Comparison of ENCODE assay signal across 16 mouse cellular contexts in genomic region chr5:122288147-122288811, GRCm38 (mm10). TPM values are rescaled to one million over a fixed set of nuclear protein-coding genes. Genes with fewer than 3 reads are reported as not detected.
A peak's percentile ranks its signal among the peaks of the same experiment; 100 is the strongest.
DNase-seq lines count a peak whose midpoint lies in the region; ATAC-seq and TF ChIP-seq lines count a peak whose summit lies in the region.
"Had no signal": no experiment of that assay in that cellular context is flagged by ENCODE, and none has a peak within 500 bp of the region (broad histone marks: within the 10 kb centered on the region; RNA-seq: fewer than 3 reads in every experiment).

No protein-coding gene starts in this region.

- no peaks in the 10 kb centered on the region for H3K9me3 ChIP-seq in heart, embryonic 11.5 days (replicated peaks; ENCODE audit: control insufficient read depth, low read length)
- peaks cover 2% of the 10 kb centered on the region; the same call in 1 of the 2 replicates for H3K9me3 ChIP-seq in embryonic facial prominence, embryonic 10.5 days
- H3K9me3 ChIP-seq: G1E; hindbrain, embryonic 12.5 days; liver, embryonic 12.5 days had no signal

- WGBS in heart, adult 2 months, result 23% methylated on average over 4 of the region's 4 CpGs
- 81% methylated on average over 4 of the region's 4 CpGs for WGBS in heart, embryonic 11.5 days (ENCODE audit: insufficient replicate concordance)
- 94% methylated on average over 4 of the region's 4 CpGs for WGBS in embryonic facial prominence, embryonic 10.5 days

- H3K27me3 ChIP-seq in heart, adult 2 months (ENCODE audit: control insufficient read depth, insufficient read depth, low read length), result no peaks in the 10 kb centered on the region
- H3K27me3 ChIP-seq in heart, embryonic 11.5 days (ENCODE audit: control insufficient read depth, insufficient read depth, low read length), result no peaks in the 10 kb centered on the region
- H3K27me3 ChIP-seq in embryonic facial prominence, embryonic 10.5 days (replicated peaks; ENCODE audit: low read depth, poor library complexity, severe bottlenecking), result no peaks in the 10 kb centered on the region
- H3K27me3 ChIP-seq: hindbrain, embryonic 12.5 days; liver, embryonic 12.5 days had no signal

- no peak for TF ChIP-seq EP300 in heart, adult 2 months (IDR thresholded peaks at IDR 0.05; ENCODE audit: insufficient read depth, low read depth, low read length)

- peaks cover 23% of the 10 kb centered on the region for H3K4me1 ChIP-seq in heart, adult 2 months (ENCODE audit: control insufficient read depth, insufficient read depth, low read length)
- H3K4me1 ChIP-seq in heart, embryonic 11.5 days (ENCODE audit: control insufficient read depth, insufficient read depth, low read length), result peaks cover 41% of the 10 kb centered on the region
- peaks cover 8% of the 10 kb centered on the region; the same call in 1 of the 2 replicates for H3K4me1 ChIP-seq in embryonic fibroblast, embryonic 13.5 days (ENCODE audit: control insufficient read depth, insufficient read depth, low read length)
- H3K4me1 ChIP-seq in embryonic facial prominence, embryonic 10.5 days, result peaks cover 37% of the 10 kb centered on the region

- H3K9ac ChIP-seq in heart, adult 2 months (ENCODE audit: low read depth, low read length), result no peak overlapping the region
- H3K9ac ChIP-seq in heart, embryonic 11.5 days (ENCODE audit: low read depth, low read length), result no peak overlapping the region
- H3K9ac ChIP-seq: hindbrain, embryonic 12.5 days; liver, embryonic 12.5 days had no signal

- TF ChIP-seq POLR2A in heart, adult 2 months (IDR thresholded peaks at IDR 0.05; ENCODE audit: insufficient read depth, low read depth, low read length), result no peak
- no peak for TF ChIP-seq POLR2A in embryonic fibroblast, embryonic 13.5 days (IDR thresholded peaks at IDR 0.05; ENCODE audit: low read depth, low read length)

- no peak overlapping the region for H3K4me3 ChIP-seq in heart, adult 2 months
- H3K4me3 ChIP-seq in heart, embryonic 11.5 days (ENCODE audit: low read depth, low read length), result no peak overlapping the region
- no peak overlapping the region for H3K4me3 ChIP-seq in embryonic fibroblast, embryonic 13.5 days (ENCODE audit: insufficient read depth, low read length)
- H3K4me3 ChIP-seq in embryonic facial prominence, embryonic 10.5 days, result no peak overlapping the region
- H3K4me3 ChIP-seq: hindbrain, embryonic 12.5 days; liver, embryonic 12.5 days had no signal

- TF ChIP-seq CTCF in heart, adult 2 months (IDR thresholded peaks at IDR 0.05), result no peak
- no peak for TF ChIP-seq CTCF in embryonic fibroblast, embryonic 13.5 days (IDR thresholded peaks at IDR 0.05; ENCODE audit: borderline replicate concordance, insufficient read depth, low read length)

- peaks cover 14% of the 10 kb centered on the region for H3K36me3 ChIP-seq in heart, adult 2 months (ENCODE audit: control insufficient read depth, insufficient read depth, low read length)
- no peaks in the 10 kb centered on the region; the same call in 1 of the 2 replicates for H3K36me3 ChIP-seq in heart, embryonic 11.5 days (ENCODE audit: control insufficient read depth, insufficient read depth, low read length)
- H3K36me3 ChIP-seq in embryonic facial prominence, embryonic 10.5 days (replicated peaks), result peaks cover 36% of the 10 kb centered on the region

- no peak for ATAC-seq in heart, embryonic 11.5 days (replicated peaks; ENCODE audit: insufficient number of reproducible peaks, low FRiP score, low TSS enrichment)
- ATAC-seq: forebrain, embryonic 14.5 days; intestine, postnatal 0 days; liver, embryonic 12.5 days had no signal

- no peak overlapping the region for H3K4me2 ChIP-seq in heart, embryonic 11.5 days
- H3K4me2 ChIP-seq: hindbrain, embryonic 12.5 days; liver, embryonic 12.5 days had no signal

- peak overlapping the region; percentile 42 for H3K27ac ChIP-seq in heart, adult 2 months
- H3K27ac ChIP-seq in heart, embryonic 11.5 days (ENCODE audit: low read depth, low read length), result no peak overlapping the region
- peak overlapping the region; percentile 23; the same call in 1 of the 2 replicates for H3K27ac ChIP-seq in embryonic fibroblast, embryonic 13.5 days (ENCODE audit: insufficient read depth, low read length)
- no peak overlapping the region for H3K27ac ChIP-seq in embryonic facial prominence, embryonic 10.5 days (replicated peaks)
- H3K27ac ChIP-seq: hindbrain, embryonic 12.5 days; liver, embryonic 12.5 days had no signal

- DNase-seq in heart, adult 2 months, result peak in 1 of 2 experiments; percentile 53
- peak; percentile 54 for DNase-seq in thymus, postnatal 14 days
- no peak for DNase-seq in thymus, postnatal 10 days (ENCODE audit: low spot score in 2 of 2)
- no peak for DNase-seq in embryonic facial prominence, embryonic 10.5 days (ENCODE audit: low spot score)
- DNase-seq in Muller cell, postnatal 12 days (ENCODE audit: inconsistent ontology term), result no peak
- DNase-seq: cerebellum, adult 11-12 months; kidney, postnatal 10 days; layer of hippocampus, postnatal 36 days; left cerebral cortex, postnatal 4 days had no signal

- H3K79me2 ChIP-seq in heart, adult 2 months (replicated peaks; ENCODE audit: control insufficient read depth, insufficient read depth, low read length), result peaks cover 10% of the 10 kb centered on the region

- intact Hi-C loops in heart, adult 2 months (cut with DNase I), result no loop called here

RNA-seq across cellular contexts. Expression of gene Pptc7, which starts 4.1 kb away (rescaled TPM):
- total RNA-seq in heart, adult 2 months (2021), result 100 to 1,000 TPM; 108 to 133 TPM
- 77.5 and 122 TPM in 2 replicates for polyA plus RNA-seq in heart, adult 2 months (2012; rRNA removed)
- 10.2 and 12.3 TPM in 2 replicates for polyA plus RNA-seq in heart, embryonic 11.5 days (2014; fragmentation: Nextera tagmentation; extraction: Ambion mirVana)
- polyA plus RNA-seq in embryonic fibroblast, embryonic 13.5 days (2011; ENCODE audit: insufficient read length, low read depth, missing spikeins), result 15.6 and 15.9 TPM in 2 replicates
- polyA plus RNA-seq in embryonic facial prominence, embryonic 10.5 days (2016; fragmentation: Nextera tagmentation; extraction: Ambion mirVana), result 8.0 and 8.9 TPM in 2 replicates

RNA-seq across cellular contexts. Expression of gene Tctn1, which starts 24.0 kb away (rescaled TPM):
- 1 to 10 TPM; 3.2 to 3.9 TPM for total RNA-seq in heart, adult 2 months (2021)
- polyA plus RNA-seq in heart, adult 2 months (2012; rRNA removed), result 9.4 and 9.8 TPM in 2 replicates
- 1.7 and 2.2 TPM in 2 replicates for polyA plus RNA-seq in heart, embryonic 11.5 days (2014; fragmentation: Nextera tagmentation; extraction: Ambion mirVana)
- 12.2 and 13.4 TPM in 2 replicates for polyA plus RNA-seq in embryonic fibroblast, embryonic 13.5 days (2011; ENCODE audit: insufficient read length, low read depth, missing spikeins)
- polyA plus RNA-seq in embryonic facial prominence, embryonic 10.5 days (2016; fragmentation: Nextera tagmentation; extraction: Ambion mirVana), result 4.8 and 5.5 TPM in 2 replicates

Comparison
In these comparisons a context has a peak if more than half of its experiments do, and no peak if none do; other contexts are left out.
1. H3K27ac ChIP-seq: peak in heart, adult 2 months (single experiment) and embryonic fibroblast, embryonic 13.5 days (single experiment); none in heart, embryonic 11.5 days (single experiment) and embryonic facial prominence, embryonic 10.5 days (single experiment).